Mouse (Mus musculus) intestine, postnatal 0 days (tissue): ENCODE results near the gene Camk1d. TPM values are rescaled to one million over a fixed set of nuclear protein-coding genes. Genes with fewer than 3 reads are reported as not detected.

Experiments
- ATAC-seq: fragments of 200-750 bp; cut with Nextera tagmentation; 2 replicates; pipeline ENCODE4 v1.8.0; 2017; ENCODE audit warnings: mild to moderate bottlenecking, moderate TSS enrichment, moderate library complexity
- H3K27ac ChIP-seq: fragments of 300-500 bp; sonication (generic); 2 replicates; pipeline ENCODE4 v1.5.1; 2014; ENCODE audit warnings: mild to moderate bottlenecking, low read depth, low read length, moderate library complexity
- H3K27me3 ChIP-seq: fragments of 300-500 bp; sonication (generic); replicated peaks from 2 replicates; pipeline ENCODE4 v1.6.1; 2014; ENCODE audit warnings: low read length, mixed read lengths; ENCODE audit not compliant: control insufficient read depth, insufficient read depth
- H3K36me3 ChIP-seq: fragments of 300-500 bp; sonication (generic); 2 replicates; pipeline ENCODE4 v1.6.1; 2014; ENCODE audit warnings: mild to moderate bottlenecking, moderate library complexity; ENCODE audit not compliant: control insufficient read depth, insufficient read depth
- H3K4me1 ChIP-seq: fragments of 300-500 bp; sonication (generic); replicated peaks from 2 replicates; pipeline ENCODE4 v1.6.1; 2014; ENCODE audit warnings: antibody characterized with exemption, low read length, mixed read lengths; ENCODE audit not compliant: control insufficient read depth, insufficient read depth
- H3K4me2 ChIP-seq: fragments of 300-500 bp; sonication (generic); replicated peaks from 2 replicates; pipeline ENCODE4 v1.6.1; 2014; ENCODE audit warnings: low read depth, mild to moderate bottlenecking, moderate library complexity
- H3K4me3 ChIP-seq: fragments of 300-500 bp; sonication (generic); 2 replicates; pipeline ENCODE4 v1.5.1; 2014; ENCODE audit warnings: low read depth, low read length
- H3K9ac ChIP-seq: fragments of 300-500 bp; sonication (generic); 2 replicates; pipeline ENCODE4 v1.6.1; 2014; ENCODE audit warnings: mild to moderate bottlenecking, low read depth, low read length
- H3K9me3 ChIP-seq: fragments of 300-500 bp; sonication (generic); 2 replicates; pipeline ENCODE4 v1.6.1; 2016; ENCODE audit warnings: mixed run types; ENCODE audit not compliant: control insufficient read depth
- CTCF ChIP-seq: sonication (generic); IDR thresholded peaks from 2 replicates; pipeline ENCODE4 v1.5.1; 2016; ENCODE audit warnings: low read depth, mild to moderate bottlenecking, control low read depth, antibody characterized with exemption, moderate library complexity
- whole genome bisulfite sequencing: fragments of 180-500 bp; shearing (Covaris S2); extraction: QIAGEN DNeasy Blood & Tissue Kit; methylation state at CpG from one replicate; pipeline ENCODE4 v1.1.7; 2014; 5-methylcytosine and 5-hydroxymethylcytosine counted together
- polyA plus RNA-seq: library from polyadenylated mRNA; unstranded; fragments of >200 nt; fragmentation: Nextera tagmentation; extraction: Ambion mirVana; gene quantifications from 2 replicates; pipeline ENCODE4 v1.2.1, GENCODE M21; 2015

Camk1d gene
- polyA plus RNA-seq, 1 experiment from 2014 or later, result 11.3 TPM

DNA sequence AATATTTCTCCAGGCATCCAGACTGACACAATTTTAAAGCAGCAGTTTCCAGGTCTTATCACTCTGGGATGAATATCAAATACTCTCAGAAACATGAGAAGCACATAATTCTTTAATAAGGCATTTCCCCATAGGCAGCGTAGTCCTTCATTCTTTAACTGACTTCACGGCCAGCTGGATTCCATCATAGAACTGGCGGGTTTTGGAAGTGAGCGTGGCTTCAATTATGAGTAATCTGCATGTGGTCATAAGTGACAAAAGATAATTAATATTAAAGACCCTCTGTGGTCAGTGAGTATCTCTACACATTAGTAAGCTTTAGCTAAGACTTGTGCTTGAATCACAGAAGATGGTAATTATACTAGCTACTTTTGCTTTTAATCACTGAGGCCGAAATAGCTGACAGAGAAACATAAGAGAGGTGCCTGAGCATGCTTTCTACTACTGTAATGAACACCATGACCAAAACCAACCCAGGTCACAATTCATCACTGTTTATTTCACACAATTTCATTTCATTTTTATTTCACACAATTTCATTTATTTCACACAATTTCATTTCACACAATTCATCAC, 293.6 kb downstream of the Camk1d start:
- no peak for TF ChIP-seq CTCF
- Histone ChIP-seq H3K4me1 (no peaks in the 10 kb centered on the region), H3K27ac (no peak overlapping the region), H3K4me2 (no peak overlapping the region), H3K9ac (no peak overlapping the region), H3K36me3 (no peaks in the 10 kb centered on the region), H3K27me3 (no peaks in the 10 kb centered on the region), H3K4me3 (no peak overlapping the region), H3K9me3 (no peaks in the 10 kb centered on the region)
- WGBS, result 70% methylated on average over 5 of the region's 5 CpGs
- no peak for ATAC-seq

DNA sequence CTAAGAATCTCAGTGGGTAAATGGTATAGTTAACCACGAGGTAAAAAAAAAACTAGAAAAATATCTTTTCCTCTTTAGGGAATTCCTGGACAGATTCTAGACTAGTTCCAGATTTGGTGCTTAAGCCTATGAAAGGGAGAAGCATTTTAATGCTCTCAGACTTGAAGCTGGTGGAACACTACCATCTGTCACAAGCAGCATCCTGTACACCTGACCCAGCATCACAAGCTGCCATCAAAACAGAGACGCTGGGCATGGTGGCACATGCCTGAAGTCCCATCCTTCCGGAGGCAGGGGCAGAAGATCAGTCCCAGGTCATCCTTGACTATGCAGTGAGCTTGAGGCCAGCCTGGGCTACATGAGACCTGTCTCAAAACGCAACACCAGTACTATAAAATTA, 295.5 kb downstream of the Camk1d start:
- no peak for TF ChIP-seq CTCF
- H3K27ac ChIP-seq, result no peak overlapping the region
- no peak overlapping the region for H3K4me2 ChIP-seq
- no peaks in the 10 kb centered on the region for H3K9me3 ChIP-seq
- H3K9ac ChIP-seq, result no peak overlapping the region
- no peaks in the 10 kb centered on the region for H3K27me3 ChIP-seq
- ATAC-seq, result no peak
- 88% methylated on average over 4 of the region's 4 CpGs for WGBS
- no peaks in the 10 kb centered on the region for H3K4me1 ChIP-seq
- H3K4me3 ChIP-seq, result no peak overlapping the region
- H3K36me3 ChIP-seq, result no peaks in the 10 kb centered on the region

DNA sequence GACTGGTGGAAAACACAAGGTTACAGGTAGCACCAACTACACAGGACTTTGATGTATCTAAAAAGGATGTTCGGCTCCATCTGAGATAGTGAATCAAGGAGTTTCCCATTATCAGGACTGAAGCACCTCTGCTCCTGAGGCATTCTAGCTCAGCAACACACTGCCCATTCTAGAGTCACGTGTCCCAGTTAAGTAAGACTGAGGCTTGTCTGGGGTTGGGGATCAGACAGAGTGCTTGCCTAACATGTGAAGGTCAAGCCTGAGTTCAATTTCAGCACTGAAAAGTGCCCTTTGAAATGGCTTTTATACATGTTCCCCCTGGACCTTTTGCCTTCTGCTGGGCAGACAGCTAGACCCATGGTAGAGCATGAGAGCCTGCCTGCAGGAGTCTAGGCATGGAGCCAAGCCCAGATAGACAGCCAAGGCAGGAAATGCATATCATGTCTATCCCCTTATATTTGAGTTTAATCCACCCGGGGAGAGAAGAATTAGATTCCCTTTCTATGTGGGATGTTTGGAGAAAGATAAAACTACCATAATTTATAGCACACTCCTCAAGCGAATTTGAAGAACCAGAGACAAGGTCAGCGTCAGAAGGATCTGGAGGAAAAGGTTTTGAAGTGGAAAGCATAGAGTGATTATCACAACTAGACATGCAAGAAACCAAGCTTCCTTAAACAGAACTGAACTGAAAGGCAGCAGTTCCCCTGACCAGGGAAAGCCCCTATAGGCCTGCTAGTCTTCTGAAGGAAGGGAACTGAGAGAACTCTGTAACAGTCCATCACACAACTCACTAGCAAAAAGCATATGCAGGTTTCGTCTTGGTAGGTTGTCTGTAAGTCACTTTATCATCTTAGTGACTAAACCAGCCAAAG, 296.9 kb downstream of the Camk1d start:
- Histone ChIP-seq H3K4me1 (no peaks in the 10 kb centered on the region), H3K27me3 (no peaks in the 10 kb centered on the region)
- 63% methylated on average over 6 of the region's 6 CpGs for WGBS

DNA sequence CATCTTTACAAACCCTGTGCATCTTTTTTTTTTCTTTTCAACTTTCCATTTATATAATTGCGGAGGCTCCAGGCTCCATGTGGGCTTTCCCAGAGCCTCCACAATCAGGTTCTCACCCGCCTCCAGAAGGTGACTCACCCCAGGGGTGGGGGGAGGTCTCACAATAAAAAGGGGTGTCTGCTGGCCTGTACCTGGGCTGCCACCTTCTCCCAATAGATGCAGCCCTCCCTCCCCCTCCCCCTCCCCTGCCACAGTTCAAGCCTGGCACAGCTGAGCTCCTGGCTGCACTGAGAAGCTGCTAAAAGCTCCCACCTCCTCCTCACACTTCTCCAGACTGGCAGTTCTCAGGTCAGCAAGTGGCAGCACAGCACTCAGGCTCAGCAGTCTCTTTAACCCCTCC, 302.5 kb downstream of the Camk1d start:
- no peaks in the 10 kb centered on the region for H3K36me3 ChIP-seq
- no peak overlapping the region for H3K4me3 ChIP-seq
- 51% methylated on average over 2 of the region's 2 CpGs for WGBS
- no peaks in the 10 kb centered on the region for H3K27me3 ChIP-seq
- no peak for ATAC-seq
- H3K9ac ChIP-seq, result no peak overlapping the region
- H3K9me3 ChIP-seq, result no peaks in the 10 kb centered on the region
- H3K27ac ChIP-seq, result no peak overlapping the region
- no peak for TF ChIP-seq CTCF
- no peak overlapping the region for H3K4me2 ChIP-seq
- no peaks in the 10 kb centered on the region for H3K4me1 ChIP-seq

More for the DNA sequence above, 296.9 kb downstream of the Camk1d start:
- no peaks in the 10 kb centered on the region for H3K36me3 ChIP-seq
- H3K4me3 ChIP-seq, result no peak overlapping the region
- H3K4me2 ChIP-seq, result no peak overlapping the region
- no peak for ATAC-seq
- TF ChIP-seq CTCF, result no peak
- no peak overlapping the region for H3K27ac ChIP-seq
- H3K9me3 ChIP-seq, result no peaks in the 10 kb centered on the region
- H3K9ac ChIP-seq, result no peak overlapping the region

DNA sequence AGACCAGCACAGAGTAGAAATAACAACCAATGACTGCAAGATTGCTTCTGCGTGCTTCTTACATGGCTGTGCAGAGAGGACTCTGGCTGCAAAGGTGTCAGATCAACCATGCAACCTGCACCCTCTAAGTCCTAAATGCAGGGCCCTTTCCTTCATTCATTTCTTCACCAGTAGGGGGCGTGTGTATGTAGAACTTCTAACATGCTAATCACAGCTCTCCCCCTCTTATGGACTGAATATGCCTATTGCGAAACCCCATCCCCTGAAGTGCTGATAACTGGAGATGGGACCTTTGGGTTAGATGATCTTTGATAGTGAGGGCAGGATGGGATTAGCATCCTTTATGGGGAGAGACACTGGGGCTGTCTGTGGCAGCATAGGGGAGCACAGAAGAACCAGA, 310.5 kb downstream of the Camk1d start:
- 65% methylated on average over 3 of the region's 3 CpGs for WGBS
- Histone ChIP-seq H3K9me3 (no peaks in the 10 kb centered on the region), H3K4me2 (no peak overlapping the region), H3K9ac (no peak overlapping the region), H3K4me1 (no peaks in the 10 kb centered on the region), H3K36me3 (no peaks in the 10 kb centered on the region), H3K27ac (no peak overlapping the region), H3K27me3 (no peaks in the 10 kb centered on the region), H3K4me3 (no peak overlapping the region)
- no peak for ATAC-seq
- peak; percentile 74 for TF ChIP-seq CTCF

DNA sequence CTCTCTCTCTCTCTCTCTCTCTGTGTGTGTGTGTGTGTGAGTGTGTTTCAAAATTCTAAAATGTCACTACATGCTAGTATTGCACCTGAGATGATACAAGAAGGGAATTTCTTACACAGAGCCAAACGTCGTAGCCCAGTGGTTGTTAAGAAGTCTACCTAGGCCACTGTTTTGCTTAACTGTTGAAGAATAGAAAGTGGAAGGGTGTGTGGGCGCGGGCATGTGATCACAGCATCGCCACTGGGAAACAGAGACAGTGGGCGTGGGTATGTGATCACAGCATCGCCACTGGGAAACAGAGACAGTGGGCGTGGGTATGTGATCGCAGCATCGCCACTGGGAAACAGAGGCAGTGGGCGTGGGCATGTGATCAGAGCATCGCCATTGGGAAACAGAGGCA, 312.3 kb downstream of the Camk1d start:
- Histone ChIP-seq H3K4me3 (no peak overlapping the region), H3K36me3 (no peaks in the 10 kb centered on the region), H3K4me2 (no peak overlapping the region), H3K9me3 (no peaks in the 10 kb centered on the region), H3K27me3 (no peaks in the 10 kb centered on the region), H3K27ac (no peak overlapping the region), H3K4me1 (no peaks in the 10 kb centered on the region), H3K9ac (no peak overlapping the region)
- 90% methylated on average over 12 of the region's 12 CpGs for WGBS
- no peak for ATAC-seq
- TF ChIP-seq CTCF, result no peak
